Mouse (Mus musculus) heart, postnatal 0 days (tissue): ENCODE measurements at regions not wholly inside any gene's neighbourhood (a gene's known extent, or its start where the extent isn't known, plus 50 kb on each side); places are given as distances from the start of the nearest gene placed in this dataset.

Experiments
- ATAC-seq: fragments of 200-750 bp; cut with Nextera tagmentation; 2 replicates; pipeline ENCODE4 v1.8.0; 2017; ENCODE audit warnings: low read depth, moderate number of reproducible peaks, moderate library complexity; ENCODE audit not compliant: insufficient read depth
- DNase-seq: peaks from one replicate; pipeline ENCODE4 v3.0.0-alpha.2; 2016; ENCODE audit warnings: low spot score
- H3K27ac ChIP-seq: fragments of 300-500 bp; sonication (generic); 2 replicates; pipeline ENCODE4 v1.5.1; 2014; ENCODE audit warnings: low read depth, mild to moderate bottlenecking
- H3K27me3 ChIP-seq: fragments of 300-500 bp; sonication (generic); 2 replicates; pipeline ENCODE4 v1.6.1; 2014; ENCODE audit warnings: low read length, mixed read lengths; ENCODE audit not compliant: control insufficient read depth, insufficient read depth
- H3K36me3 ChIP-seq: fragments of 300-500 bp; sonication (generic); replicated peaks from 2 replicates; pipeline ENCODE4 v1.6.1; 2014; ENCODE audit warnings: low read length, mixed read lengths; ENCODE audit not compliant: control insufficient read depth, insufficient read depth
- H3K4me1 ChIP-seq: fragments of 300-500 bp; sonication (generic); 2 replicates; pipeline ENCODE4 v1.6.1; 2014; ENCODE audit warnings: antibody characterized with exemption; ENCODE audit not compliant: control insufficient read depth, insufficient read depth
- H3K4me2 ChIP-seq: fragments of 300-500 bp; sonication (generic); 2 replicates; pipeline ENCODE4 v1.6.1; 2014; ENCODE audit warnings: low read depth, mild to moderate bottlenecking, low read length, moderate library complexity
- H3K4me3 ChIP-seq: fragments of 300-500 bp; sonication (generic); 2 replicates; pipeline ENCODE4 v1.5.1; 2014; ENCODE audit warnings: low read depth, low read length
- H3K9ac ChIP-seq: fragments of 300-500 bp; sonication (generic); replicated peaks from 2 replicates; pipeline ENCODE4 v1.6.1; 2014; ENCODE audit warnings: low read depth, low read length, mixed read lengths
- H3K9me3 ChIP-seq: fragments of 300-500 bp; sonication (generic); replicated peaks from 2 replicates; pipeline ENCODE4 v1.6.1; 2016; ENCODE audit warnings: low read length; ENCODE audit not compliant: control insufficient read depth
- CTCF ChIP-seq: IDR thresholded peaks from 2 replicates; pipeline ENCODE4 v1.5.1; 2016; ENCODE audit warnings: antibody characterized with exemption, control low read depth, low read depth
- EP300 ChIP-seq: IDR thresholded peaks from 2 replicates; pipeline ENCODE4 v1.6.1; 2016; ENCODE audit warnings: antibody characterized with exemption, low read depth
- WGBS: fragments of 180-500 bp; shearing (Covaris S2); extraction: QIAGEN DNeasy Blood & Tissue Kit; methylation state at CpG from one replicate; pipeline ENCODE4 v1.1.7; 2014; 5-methylcytosine and 5-hydroxymethylcytosine counted together

DNA sequence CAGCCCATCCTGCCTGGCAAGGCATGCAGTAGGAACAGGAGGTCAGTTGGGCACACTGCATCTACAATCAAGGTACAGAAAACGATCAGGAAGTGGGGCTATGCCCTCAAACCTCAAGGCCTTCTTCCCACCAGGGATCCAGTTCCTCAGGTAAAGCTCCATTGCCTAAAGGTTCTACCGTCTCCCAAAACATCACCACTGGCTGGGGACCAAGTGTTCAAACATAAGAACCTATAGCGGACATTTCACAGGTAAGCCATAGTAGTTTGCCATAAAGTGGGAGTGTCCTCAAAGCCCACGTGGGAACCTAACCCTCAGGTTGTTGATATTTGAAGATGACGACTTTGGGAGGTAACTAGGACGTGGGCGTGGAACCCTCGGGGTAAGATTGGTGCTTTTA lies 72.3 kb upstream of the Map1b start:
- Histone ChIP-seq H3K27ac (no peak overlapping the region), H3K27me3 (no peaks in the 10 kb centered on the region; the same call in 1 of the 2 replicates), H3K9me3 (no peaks in the 10 kb centered on the region), H3K4me3 (no peak overlapping the region), H3K36me3 (no peaks in the 10 kb centered on the region), H3K9ac (no peak overlapping the region), H3K4me2 (no peak overlapping the region), H3K4me1 (no peaks in the 10 kb centered on the region)
- no peak for DNase-seq
- no peak for ATAC-seq
- no peak for TF ChIP-seq CTCF
- no peak for TF ChIP-seq EP300
- WGBS = 83% methylated on average over 8 of the region's 8 CpGs

DNA sequence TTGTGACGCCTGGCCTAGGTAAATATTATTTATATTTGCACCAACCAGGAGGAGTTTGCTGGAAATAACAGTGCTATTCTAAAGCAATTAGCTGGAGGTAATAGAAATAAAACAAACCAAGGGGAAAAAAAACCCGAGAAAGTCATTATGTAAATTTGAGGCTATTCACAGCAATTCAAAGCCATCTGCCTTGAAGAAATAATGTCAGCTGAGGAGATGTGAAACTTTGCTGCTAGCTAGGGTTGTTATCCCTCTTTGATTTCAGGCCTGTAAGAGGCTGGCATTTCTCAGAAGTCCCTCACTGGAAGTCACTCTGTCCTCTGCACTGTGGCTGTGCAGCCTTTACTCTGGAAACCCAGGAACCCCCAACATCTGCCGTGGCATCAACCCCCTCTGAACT lies 67.5 kb upstream of the Map1b start:
- no peak for ATAC-seq

DNA sequence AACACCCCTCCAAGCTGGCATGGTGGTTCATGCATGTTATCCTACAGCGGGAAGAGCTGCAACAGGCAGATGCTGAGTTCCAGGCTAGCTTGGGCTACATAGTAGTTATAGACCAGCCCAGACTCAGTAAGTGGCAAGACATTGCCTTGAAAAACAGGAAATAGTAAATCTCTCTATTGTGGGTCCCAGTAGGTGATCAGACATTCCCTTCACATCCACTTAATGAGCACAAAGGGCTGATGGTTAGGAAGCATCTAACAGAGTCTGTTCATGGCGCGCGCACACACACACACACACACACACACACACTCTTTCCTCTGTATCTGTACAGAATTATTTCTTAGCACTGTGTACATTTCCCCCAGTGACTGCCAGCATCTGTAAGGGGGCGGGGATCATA lies 64.0 kb upstream of the Map1b start:
- Histone ChIP-seq H3K36me3 (no peaks in the 10 kb centered on the region), H3K9ac (no peak overlapping the region), H3K4me3 (no peak overlapping the region), H3K27ac (no peak overlapping the region), H3K4me1 (no peaks in the 10 kb centered on the region), H3K9me3 (no peaks in the 10 kb centered on the region), H3K4me2 (no peak overlapping the region), H3K27me3 (no peaks in the 10 kb centered on the region)
- DNase-seq (no peak), ATAC-seq (no peak)
- 90% methylated on average over 5 of the region's 5 CpGs for WGBS
- TF ChIP-seq EP300 = no peak
- no peak for TF ChIP-seq CTCF

More for the DNA sequence above, 67.5 kb upstream of the Map1b start:
- no peak for TF ChIP-seq CTCF
- no peak for TF ChIP-seq EP300
- no peak overlapping the region for H3K27ac ChIP-seq
- no peak overlapping the region for H3K9ac ChIP-seq
- no peaks in the 10 kb centered on the region for H3K4me1 ChIP-seq
- DNase-seq = no peak
- H3K36me3 ChIP-seq = no peaks in the 10 kb centered on the region
- no peak overlapping the region for H3K4me3 ChIP-seq
- H3K4me2 ChIP-seq = no peak overlapping the region
- H3K9me3 ChIP-seq = no peaks in the 10 kb centered on the region
- no peaks in the 10 kb centered on the region for H3K27me3 ChIP-seq
- 50% methylated on average over 3 of the region's 3 CpGs for WGBS

DNA sequence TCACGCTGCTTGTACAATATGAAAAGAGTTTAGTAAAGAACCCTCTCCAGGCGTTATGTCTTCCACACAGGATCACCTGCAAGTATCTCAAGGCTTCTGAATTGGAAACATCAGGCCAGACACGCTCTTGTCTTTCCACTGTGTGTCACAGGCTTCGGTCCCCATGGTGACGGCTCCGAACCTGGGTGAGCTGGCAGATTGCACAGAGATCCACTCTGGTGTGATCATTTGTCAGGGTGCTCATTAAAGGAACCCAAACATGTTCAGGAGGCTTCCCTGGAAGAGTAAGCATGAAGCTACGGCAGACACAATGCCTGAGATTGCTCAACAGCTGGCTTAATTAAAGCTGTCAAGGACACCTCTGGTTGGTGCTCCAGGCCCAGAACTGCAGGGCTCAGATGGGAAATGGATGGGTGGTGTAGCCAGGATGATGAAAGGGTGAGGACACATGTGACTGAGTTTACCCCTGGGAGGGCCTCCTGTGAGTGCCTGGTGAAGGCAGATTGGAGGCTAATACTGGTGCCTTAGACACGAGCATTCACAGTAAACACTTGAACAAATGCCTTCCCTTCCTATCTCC lies 63.3 kb upstream of the Map1b start:
- Histone ChIP-seq H3K27me3 (no peaks in the 10 kb centered on the region), H3K36me3 (no peaks in the 10 kb centered on the region), H3K9ac (no peak overlapping the region), H3K9me3 (no peaks in the 10 kb centered on the region), H3K4me3 (no peak overlapping the region), H3K4me1 (no peaks in the 10 kb centered on the region), H3K27ac (no peak overlapping the region), H3K4me2 (no peak overlapping the region)
- WGBS = 69% methylated on average over 8 of the region's 8 CpGs
- ATAC-seq = no peak
- DNase-seq = no peak
- TF ChIP-seq CTCF (no peak), EP300 (no peak)

- no peak for TF ChIP-seq CTCF
- TF ChIP-seq EP300 = no peak
- H3K36me3 ChIP-seq = no peaks in the 10 kb centered on the region
- H3K4me2 ChIP-seq = no peak overlapping the region
- H3K27ac ChIP-seq = no peak overlapping the region
- H3K4me3 ChIP-seq = no peak overlapping the region
- no peak for DNase-seq
- no peaks in the 10 kb centered on the region for H3K4me1 ChIP-seq
- WGBS = 75% methylated on average over 4 of the region's 4 CpGs
- no peak overlapping the region for H3K9ac ChIP-seq
- no peak for ATAC-seq
- H3K9me3 ChIP-seq = no peaks in the 10 kb centered on the region
- no peaks in the 10 kb centered on the region for H3K27me3 ChIP-seq
Measured at GRCm38 (mm10) chr13:99577686-99578085, 61.3 kb upstream of the Map1b start.

GRCm38 (mm10) chr13:99573021-99573420 lies 56.7 kb upstream of the Map1b start:
- Histone ChIP-seq H3K36me3 (no peaks in the 10 kb centered on the region), H3K4me1 (no peaks in the 10 kb centered on the region), H3K9ac (no peak overlapping the region), H3K9me3 (no peaks in the 10 kb centered on the region), H3K4me3 (no peak overlapping the region), H3K27me3 (no peaks in the 10 kb centered on the region), H3K27ac (no peak overlapping the region), H3K4me2 (no peak overlapping the region)
- TF ChIP-seq EP300 = no peak
- TF ChIP-seq CTCF = no peak
- WGBS = 73% methylated on average over 7 of the region's 7 CpGs
- DNase-seq (no peak), ATAC-seq (no peak)
